Mouse (Mus musculus): ENCODE data around the gene Cyp2a5. TPM values are rescaled to one million over a fixed set of nuclear protein-coding genes. Genes with fewer than 3 reads are reported as not detected.

Gene Cyp2a5
- not detected for total RNA-seq (2023)

GRCm38 (mm10) chr7:26835059-26835458 lies at the start of gene Cyp2a5:
TSS of gene Cyp2a5 (plus strand) at chr7:26835305.

DNA sequence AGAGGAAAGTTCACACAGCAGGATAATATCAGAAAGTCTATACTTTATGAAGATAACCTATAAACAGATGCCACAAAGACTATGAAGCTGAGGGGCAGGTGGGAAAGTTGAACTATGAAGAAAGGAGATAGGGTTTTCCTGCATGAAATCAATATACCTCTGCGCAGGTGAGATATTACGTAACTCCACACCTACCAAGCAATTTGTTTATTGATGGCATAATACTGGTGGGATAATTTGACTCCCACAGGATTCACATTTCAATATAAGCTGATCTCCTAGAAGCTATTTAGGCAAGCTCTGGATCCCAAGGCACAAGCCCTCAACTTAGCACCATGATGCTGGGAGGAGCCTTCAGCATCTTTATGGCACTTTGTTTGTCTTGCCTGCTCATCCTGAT lies 26.5 kb upstream of the Cyp2a5 start, which contains the start of gene Cyp2g1:
Cyp2g1 (plus strand) TSS at position 301 of the 400 bp plus-strand sequence.

Other genes starting within 250 kb of the Cyp2a5 start
- not detected for gene Vmn1r185, start 216.8 kb upstream of the Cyp2a5 start, total RNA-seq (2023)
- not detected for gene Cyp2b23, start 148.9 kb upstream of the Cyp2a5 start, total RNA-seq (2023)
- not detected for gene Cyp2b19, start 78.2 kb upstream of the Cyp2a5 start, total RNA-seq (2023)
- gene Cyp2g1, start 26.4 kb upstream of the Cyp2a5 start, total RNA-seq (2023): not detected
- gene Cyp2a22, start 104.1 kb downstream of the Cyp2a5 start, total RNA-seq (2023): not detected
- not detected for gene Cyp2a12, start 193.8 kb downstream of the Cyp2a5 start, total RNA-seq (2023)

Measured in CD8-positive naive resting alpha-beta T cell, adult 57 days (primary cell).